Mouse (Mus musculus) forebrain, postnatal 0 days (tissue): Measurements from ENCODE around the gene Dazap1. TPM values are rescaled to one million over a fixed set of nuclear protein-coding genes. Genes with fewer than 3 reads are reported as not detected.

Experiments used
- ATAC-seq: fragments of 200-750 bp; cut with Nextera tagmentation; 2 replicates; pipeline ENCODE4 v1.8.0; 2017; ENCODE audit warnings: mild to moderate bottlenecking, moderate library complexity
- DNase-seq: peaks from one replicate; pipeline ENCODE4 v3.0.0-alpha.2; 2015
- H3K27ac ChIP-seq: fragments of 300-500 bp; sonication (generic); 2 replicates; pipeline ENCODE4 v1.5.1; 2014; ENCODE audit warnings: low read depth, mild to moderate bottlenecking, antibody characterized with exemption, low read length, moderate library complexity, mixed read lengths
- H3K27me3 ChIP-seq: fragments of 300-500 bp; sonication (generic); 2 replicates; pipeline ENCODE4 v1.6.1; 2014; ENCODE audit warnings: mild to moderate bottlenecking, low read length, mixed read lengths; ENCODE audit not compliant: insufficient read depth
- H3K36me3 ChIP-seq: fragments of 300-500 bp; sonication (generic); 2 replicates; pipeline ENCODE4 v1.6.1; 2014; ENCODE audit warnings: mild to moderate bottlenecking, moderate library complexity; ENCODE audit not compliant: insufficient read depth
- H3K4me1 ChIP-seq: fragments of 300-500 bp; sonication (generic); 2 replicates; pipeline ENCODE4 v1.6.1; 2014; ENCODE audit warnings: antibody characterized with exemption; ENCODE audit not compliant: insufficient read depth
- H3K4me2 ChIP-seq: fragments of 300-500 bp; sonication (generic); 2 replicates; pipeline ENCODE4 v1.6.1; 2014; ENCODE audit warnings: low read depth, mild to moderate bottlenecking, moderate library complexity
- H3K4me3 ChIP-seq: fragments of 300-500 bp; sonication (generic); 2 replicates; pipeline ENCODE4 v1.5.1; 2014; ENCODE audit warnings: low read depth, low read length, mixed read lengths
- H3K9ac ChIP-seq: fragments of 300-500 bp; sonication (generic); 2 replicates; pipeline ENCODE4 v1.6.1; 2014; ENCODE audit warnings: mild to moderate bottlenecking
- H3K9me3 ChIP-seq: fragments of 300-500 bp; sonication (generic); 2 replicates; pipeline ENCODE4 v1.6.1; 2016; ENCODE audit warnings: low read length
- CTCF ChIP-seq: sonication (generic); IDR thresholded peaks from 2 replicates; pipeline ENCODE4 v1.5.1; 2016; ENCODE audit warnings: antibody characterized with exemption, control low read depth, low read depth
- WGBS: fragments of 180-500 bp; shearing (Covaris S2); extraction: QIAGEN DNeasy Blood & Tissue Kit; methylation state at CpG from one replicate; pipeline ENCODE4 v1.1.7; 2014; 5-methylcytosine and 5-hydroxymethylcytosine counted together
- polyA plus RNA-seq: library from polyadenylated mRNA; unstranded; fragments of >200 nt; fragmentation: Nextera tagmentation; extraction: Ambion mirVana; gene quantifications from 2 replicates; pipeline ENCODE4 v1.2.1, GENCODE M21; 2015
- total RNA-seq: library from RNA; depleted of rRNA; stranded (reverse); fragments of >200 nt; gene quantifications from 2 replicates; pipeline ENCODE4 v1.2.3, GENCODE M21; 2014

Gene Dazap1
- total and polyA plus RNA-seq, 2 experiments from 2014 or later, result 42.4 to 122 TPM

- Histone ChIP-seq H3K27me3 (no peaks in the 10 kb centered on the region), H3K4me2 (no peak overlapping the region), H3K9ac (no peak overlapping the region), H3K4me3 (no peak overlapping the region), H3K27ac (no peak overlapping the region), H3K36me3 (peaks cover 51% of the 10 kb centered on the region), H3K4me1 (0 out of 2 replicates have a peak, but pooled peaks cover 13% of the 10 kb centered on the region), H3K9me3 (no peaks in the 10 kb centered on the region)
- ATAC-seq (no peak), DNase-seq (no peak)
- TF ChIP-seq CTCF, result no peak
- WGBS, result 94% methylated on average over 26 of the region's 26 CpGs
Measured at GRCm38 (mm10) chr10:80254331-80255297, 6.7 kb upstream of the Dazap1 start.

- Histone ChIP-seq H3K27ac (no peak overlapping the region), H3K4me3 (no peak overlapping the region), H3K27me3 (no peaks in the 10 kb centered on the region), H3K4me2 (no peak overlapping the region), H3K4me1 (0 out of 2 replicates have a peak, but pooled peaks cover 8% of the 10 kb centered on the region), H3K9ac (no peak overlapping the region), H3K9me3 (no peaks in the 10 kb centered on the region), H3K36me3 (peaks cover 51% of the 10 kb centered on the region)
- ATAC-seq (no peak), DNase-seq (no peak)
- no peak; the same call in 1 of the 2 replicates for TF ChIP-seq CTCF
- 81% methylated on average over 5 of the region's 5 CpGs for WGBS
Measured at GRCm38 (mm10) chr10:80255881-80256535, 5.3 kb upstream of the Dazap1 start.

- Histone ChIP-seq H3K36me3 (peaks cover 47% of the 10 kb centered on the region), H3K4me3 (no peak overlapping the region), H3K27ac (no peak overlapping the region), H3K9me3 (no peaks in the 10 kb centered on the region), H3K4me2 (no peak overlapping the region), H3K9ac (no peak overlapping the region), H3K4me1 (0 out of 2 replicates have a peak, but pooled peaks cover 8% of the 10 kb centered on the region), H3K27me3 (no peaks in the 10 kb centered on the region)
- ATAC-seq, result no peak
- WGBS, result 83% methylated on average over 2 of the region's 2 CpGs
- no peak for TF ChIP-seq CTCF
- DNase-seq, result no peak
Measured at GRCm38 (mm10) chr10:80257936-80258335, 3.4 kb upstream of the Dazap1 start.

GRCm38 (mm10) chr10:80258752-80259462 is 2.4 kb upstream of the Dazap1 start:
- DNase-seq, result no peak

GRCm38 (mm10) chr10:80259463-80259805 is 1.9 kb upstream of the Dazap1 start:
- no peak overlapping the region for H3K9ac ChIP-seq
- H3K27me3 ChIP-seq, result no peaks in the 10 kb centered on the region
- H3K36me3 ChIP-seq, result peaks cover 33% of the 10 kb centered on the region
- H3K4me1 ChIP-seq, result 0 out of 2 replicates have a peak, but pooled peaks cover 8% of the 10 kb centered on the region
- no peak for ATAC-seq
- DNase-seq, result no peak
- peak overlapping the region; percentile 79; the same call in 1 of the 2 replicates for H3K4me2 ChIP-seq
- WGBS, result 65% methylated on average over 6 of the region's 6 CpGs
- H3K27ac ChIP-seq, result no peak overlapping the region
- no peak for TF ChIP-seq CTCF
- H3K9me3 ChIP-seq, result no peaks in the 10 kb centered on the region
- no peak overlapping the region for H3K4me3 ChIP-seq

More at GRCm38 (mm10) chr10:80258752-80259462, 2.4 kb upstream of the Dazap1 start:
- Histone ChIP-seq H3K9ac (no peak overlapping the region), H3K9me3 (no peaks in the 10 kb centered on the region), H3K4me3 (no peak overlapping the region), H3K27me3 (no peaks in the 10 kb centered on the region), H3K4me2 (no peak overlapping the region), H3K27ac (no peak overlapping the region), H3K36me3 (peaks cover 38% of the 10 kb centered on the region), H3K4me1 (0 out of 2 replicates have a peak, but pooled peaks cover 8% of the 10 kb centered on the region)
- ATAC-seq, result no peak
- no peak for TF ChIP-seq CTCF
- 94% methylated on average over 14 of the region's 14 CpGs for WGBS

GRCm38 (mm10) chr10:80259861-80260641 is 1.2 kb upstream of the Dazap1 start:
- Histone ChIP-seq H3K4me3 (peak overlapping the region; percentile 40), H3K4me2 (peak overlapping the region; percentile 79), H3K27ac (peak overlapping the region; percentile 79), H3K4me1 (0 out of 2 replicates have a peak, but pooled peaks cover 8% of the 10 kb centered on the region), H3K9me3 (no peaks in the 10 kb centered on the region), H3K27me3 (no peaks in the 10 kb centered on the region), H3K36me3 (peaks cover 26% of the 10 kb centered on the region), H3K9ac (peak overlapping the region; percentile 47)
- 6% methylated on average over 19 of the region's 19 CpGs for WGBS
- ATAC-seq (no peak), DNase-seq (peak; percentile 42)
- no peak for TF ChIP-seq CTCF
